Mouse (Mus musculus) granulocyte monocyte progenitor cell, adult 5-6 weeks (primary cell): ENCODE results near the gene Supt3. TPM values are rescaled to one million over a fixed set of nuclear protein-coding genes. Genes with fewer than 3 reads are reported as not detected.

ENCODE experiments used
- ATAC-seq: replicated peaks from 2 replicates; pipeline ENCODE4 v1.8.0; 2016; ENCODE audit warnings: mild to moderate bottlenecking, moderate TSS enrichment, inconsistent platforms; ENCODE audit not compliant: poor library complexity, severe bottlenecking
- total RNA-seq, 2 experiments: library from RNA; stranded (forward) in 1 of 2; stranded (reverse) in 1 of 2; fragments of 200-712, 200-1000 nt in 1 of 2; fragments of >200 nt in 1 of 2; fragmentation: Nextera tagmentation in 1 of 2; gene quantifications; 2 replicates each; pipeline ENCODE4 v1.2.3; 2014 to 2017

Gene Supt3
- total RNA-seq, 2 experiments from 2014 or later = 13.5 to 27.8 TPM

GRCm38 (mm10) chr17:45046583-45046982, 269.6 kb downstream of the Supt3 start:
- no peak for ATAC-seq

- ATAC-seq = no peak
Observed at GRCm38 (mm10) chr17:45047236-45047635, 270.3 kb downstream of the Supt3 start.

GRCm38 (mm10) chr17:45051971-45052370, 275.0 kb downstream of the Supt3 start:
- ATAC-seq = no peak

GRCm38 (mm10) chr17:45053371-45053770, 276.4 kb downstream of the Supt3 start:
- no peak for ATAC-seq

GRCm38 (mm10) chr17:45054526-45054925, 277.6 kb downstream of the Supt3 start:
- no peak for ATAC-seq

- no peak for ATAC-seq
Observed at GRCm38 (mm10) chr17:45056894-45057293, 279.9 kb downstream of the Supt3 start.

GRCm38 (mm10) chr17:45057780-45058179, 280.8 kb downstream of the Supt3 start:
- ATAC-seq = 0 out of 2 replicates have a peak, but pooled peaks have one; percentile 22

- no peak for ATAC-seq
Observed at GRCm38 (mm10) chr17:45058566-45059363, 281.8 kb downstream of the Supt3 start.

- no peak for ATAC-seq
Observed at GRCm38 (mm10) chr17:45063776-45064175, 286.8 kb downstream of the Supt3 start.

GRCm38 (mm10) chr17:45065465-45065864, 288.5 kb downstream of the Supt3 start:
- ATAC-seq = no peak

- ATAC-seq = no peak
Observed at GRCm38 (mm10) chr17:45067441-45067840, 290.5 kb downstream of the Supt3 start.

GRCm38 (mm10) chr17:45068321-45068720, 291.4 kb downstream of the Supt3 start:
- no peak for ATAC-seq

GRCm38 (mm10) chr17:45072495-45073347, 295.8 kb downstream of the Supt3 start:
- ATAC-seq = no peak

GRCm38 (mm10) chr17:45073348-45073634, 296.3 kb downstream of the Supt3 start:
- no peak for ATAC-seq

GRCm38 (mm10) chr17:45073779-45074178, 296.8 kb downstream of the Supt3 start:
- ATAC-seq = no peak

- ATAC-seq = no peak
Observed at GRCm38 (mm10) chr17:45076951-45077350, 300.0 kb downstream of the Supt3 start.

GRCm38 (mm10) chr17:45077921-45078640, 301.1 kb downstream of the Supt3 start:
- ATAC-seq = no peak

GRCm38 (mm10) chr17:45081521-45081920, 304.6 kb downstream of the Supt3 start:
- ATAC-seq = no peak

GRCm38 (mm10) chr17:45081955-45082475, 305.1 kb downstream of the Supt3 start:
- no peak for ATAC-seq

- no peak for ATAC-seq
Observed at GRCm38 (mm10) chr17:45086361-45086760, 309.4 kb downstream of the Supt3 start.

GRCm38 (mm10) chr17:45087022-45087421, 310.1 kb downstream of the Supt3 start:
- ATAC-seq = no peak
